Mouse (Mus musculus): ENCODE data around the gene Itgb6. TPM values are rescaled to one million over a fixed set of nuclear protein-coding genes. Genes with fewer than 3 reads are reported as not detected.

The Itgb6 gene
- total RNA-seq, 2 experiments from 2014 or later = 0.81 to 6.0 TPM

GRCm38 (mm10) chr2:60712891-60713290 lies 9.6 kb downstream of the Itgb6 start:
- no peak for DNase-seq

GRCm38 (mm10) chr2:60712483-60712882 lies 10.0 kb downstream of the Itgb6 start:
- DNase-seq = no peak

GRCm38 (mm10) chr2:60711098-60711880 lies 11.2 kb downstream of the Itgb6 start:
- no peak for DNase-seq

GRCm38 (mm10) chr2:60710317-60710716 lies 12.1 kb downstream of the Itgb6 start:
- no peak for DNase-seq

GRCm38 (mm10) chr2:60708671-60709070 lies 13.8 kb downstream of the Itgb6 start:
- no peak for DNase-seq

- no peak for DNase-seq
Measured at GRCm38 (mm10) chr2:60706866-60707265, 15.6 kb downstream of the Itgb6 start.

GRCm38 (mm10) chr2:60705426-60705825 lies 17.0 kb downstream of the Itgb6 start:
- DNase-seq = no peak

- DNase-seq = no peak
Measured at GRCm38 (mm10) chr2:60703315-60703714, 19.1 kb downstream of the Itgb6 start.

GRCm38 (mm10) chr2:60700956-60701355 lies 21.5 kb downstream of the Itgb6 start:
- DNase-seq = no peak

- no peak for DNase-seq
Measured at GRCm38 (mm10) chr2:60700013-60700412, 22.4 kb downstream of the Itgb6 start.

- no peak for DNase-seq
Measured at GRCm38 (mm10) chr2:60699591-60699990, 22.9 kb downstream of the Itgb6 start.

- DNase-seq = peak; percentile 25
Measured at GRCm38 (mm10) chr2:60698155-60698554, 24.3 kb downstream of the Itgb6 start.

- DNase-seq = no peak
Measured at GRCm38 (mm10) chr2:60697530-60697929, 24.9 kb downstream of the Itgb6 start.

- DNase-seq = no peak
Measured at GRCm38 (mm10) chr2:60696559-60696958, 25.9 kb downstream of the Itgb6 start.

GRCm38 (mm10) chr2:60695706-60696105 lies 26.7 kb downstream of the Itgb6 start:
- no peak for DNase-seq

GRCm38 (mm10) chr2:60694563-60694962 lies 27.9 kb downstream of the Itgb6 start:
- no peak for DNase-seq

- no peak for DNase-seq
Measured at GRCm38 (mm10) chr2:60692239-60692638, 30.2 kb downstream of the Itgb6 start.

- DNase-seq = no peak
Measured at GRCm38 (mm10) chr2:60690212-60690611, 32.2 kb downstream of the Itgb6 start.

GRCm38 (mm10) chr2:60688944-60689615 lies 33.4 kb downstream of the Itgb6 start:
- DNase-seq = peak; percentile 76

- no peak for DNase-seq
Measured at GRCm38 (mm10) chr2:60688150-60688549, 34.3 kb downstream of the Itgb6 start.

GRCm38 (mm10) chr2:60685973-60686372 lies 36.5 kb downstream of the Itgb6 start:
- DNase-seq = no peak

GRCm38 (mm10) chr2:60684168-60684567 lies 38.3 kb downstream of the Itgb6 start:
- DNase-seq = no peak

- no peak for DNase-seq
Measured at GRCm38 (mm10) chr2:60682554-60682953, 39.9 kb downstream of the Itgb6 start.

- DNase-seq = no peak
Measured at GRCm38 (mm10) chr2:60674413-60674812, 48.0 kb downstream of the Itgb6 start.

Data from adrenal gland, postnatal 10 days (tissue).